Mouse (Mus musculus) megakaryocyte, adult 5-6 weeks (primary cell): Measurements from ENCODE around the gene Tstd3. TPM values are rescaled to one million over a fixed set of nuclear protein-coding genes. Genes with fewer than 3 reads are reported as not detected.

Experiments used
- ATAC-seq: 2 replicates; pipeline ENCODE4 v1.8.0; 2016; ENCODE audit warnings: mild to moderate bottlenecking, inconsistent platforms; ENCODE audit not compliant: poor library complexity, severe bottlenecking
- total RNA-seq, 2 experiments: library from RNA; stranded (forward) in 1 of 2; stranded (reverse) in 1 of 2; fragments of 153-499, 151-499 nt in 1 of 2; fragments of 221-1000, 200-1000 nt in 1 of 2; gene quantifications; 2 replicates each; pipeline versions ENCODE4 v1.2.3 to v1.2.4; 2015 to 2017

Tstd3 gene
- total RNA-seq (2015) (31.1 and 40.9 TPM in 2 replicates), total RNA-seq (2017) (32.6 and 34.4 TPM in 2 replicates)

DNA sequence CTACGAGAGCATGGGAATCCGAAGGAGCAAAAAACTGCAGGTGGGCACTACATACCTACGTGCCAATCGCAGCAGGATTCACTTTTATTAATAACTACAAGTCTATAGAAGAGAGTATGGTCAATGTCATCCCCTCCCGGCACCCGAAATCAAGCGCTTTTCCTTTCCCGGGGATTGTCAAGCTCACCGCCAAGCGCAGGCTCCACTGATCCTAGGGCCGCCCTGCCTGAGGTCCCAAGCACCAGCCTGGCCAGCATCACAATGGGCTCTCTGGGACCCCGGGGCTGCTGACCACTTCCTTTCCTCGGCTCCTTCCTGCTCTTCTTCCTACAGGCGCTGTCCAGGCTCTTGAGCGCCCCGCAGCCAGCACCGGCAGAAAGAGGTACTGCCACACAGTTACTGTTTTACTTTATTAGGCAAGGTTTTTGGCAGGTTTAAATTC lies at the start of gene Tstd3, which contains the start of gene Usp45:
Gene Tstd3, minus strand, starts transcription at position 350 of the 442 bp plus-strand sequence.
Gene Usp45, plus strand, starts transcription at position 294 of the 442 bp plus-strand sequence.
- peak; percentile 100 for ATAC-seq

DNA sequence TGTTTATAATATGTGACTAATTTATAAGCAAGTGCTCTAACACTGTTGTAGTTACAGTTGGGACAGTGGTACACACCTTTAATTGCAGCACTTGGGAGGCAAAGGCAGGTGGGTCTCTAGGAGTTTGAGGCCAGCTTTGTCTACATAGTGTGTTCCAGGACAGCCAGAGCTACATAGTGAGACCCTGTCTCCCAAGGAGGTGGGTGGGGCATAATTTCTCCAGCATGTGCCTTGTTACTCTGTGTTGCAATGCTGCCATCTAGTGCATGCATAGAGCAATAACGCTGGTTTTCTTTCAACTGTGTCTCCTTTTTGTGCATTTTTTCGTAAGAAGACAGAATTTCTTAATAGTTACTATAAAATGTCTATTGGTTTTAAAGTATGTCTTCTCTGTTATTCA lies 47.0 kb upstream of the Tstd3 start:
- peak; percentile 84 for ATAC-seq

DNA sequence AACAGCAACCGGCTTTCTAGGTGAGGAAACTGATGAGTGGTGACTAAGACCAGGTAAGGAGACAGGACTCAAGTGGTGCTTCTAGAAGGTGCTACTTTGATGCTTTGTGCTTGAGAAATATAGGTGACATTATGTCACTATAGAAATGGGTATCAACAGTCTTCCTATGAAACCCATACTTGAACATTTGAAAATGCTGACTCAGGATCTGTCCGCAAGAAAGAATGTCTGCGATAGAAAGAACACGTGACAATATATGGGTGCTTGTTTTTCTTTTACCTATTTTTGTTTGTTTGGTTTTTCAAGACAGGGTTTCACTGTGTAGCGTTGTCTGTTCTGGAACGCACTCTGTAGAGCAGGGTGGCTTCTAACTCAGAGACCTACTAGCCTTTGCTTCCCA lies 45.6 kb upstream of the Tstd3 start:
- no peak for ATAC-seq

DNA sequence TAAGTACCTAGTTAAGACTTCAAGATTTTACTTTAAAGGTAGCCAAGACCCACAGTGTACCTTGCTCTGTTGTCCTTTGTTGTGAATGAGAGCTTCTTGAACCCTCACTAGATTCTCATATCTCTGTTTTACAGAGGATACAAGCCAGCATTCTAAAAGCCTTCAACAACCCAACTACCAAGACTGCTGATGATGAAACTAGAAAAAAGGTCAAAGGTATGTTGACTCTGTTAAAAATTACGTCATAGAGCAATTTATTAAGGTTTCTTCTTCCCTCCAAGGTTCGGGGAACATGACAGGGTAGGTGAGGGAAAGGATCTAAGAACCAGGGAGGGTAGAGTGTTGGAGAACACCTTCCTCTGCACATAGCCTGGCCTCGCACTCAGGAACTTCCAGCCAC lies 43.6 kb upstream of the Tstd3 start:
- no peak for ATAC-seq

DNA sequence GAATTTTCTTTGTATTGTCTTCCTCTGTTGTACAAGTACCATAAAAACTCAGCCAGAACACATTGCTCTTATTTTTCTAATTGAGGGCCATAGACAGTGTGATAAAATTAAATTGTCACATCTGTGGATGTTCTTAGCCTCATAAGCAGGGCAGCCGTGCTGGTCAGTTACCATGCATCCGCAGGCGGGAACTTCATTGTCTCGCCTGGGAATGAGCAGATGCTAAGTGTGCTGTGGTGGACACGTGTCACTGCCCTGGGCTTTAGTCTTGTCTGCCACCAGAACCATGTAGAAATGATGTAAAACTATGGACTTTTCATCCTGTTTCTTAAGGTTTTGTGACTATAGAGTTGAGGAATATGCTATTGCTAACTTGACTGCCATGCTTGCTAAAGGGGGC lies 40.2 kb upstream of the Tstd3 start:
- ATAC-seq = no peak

DNA sequence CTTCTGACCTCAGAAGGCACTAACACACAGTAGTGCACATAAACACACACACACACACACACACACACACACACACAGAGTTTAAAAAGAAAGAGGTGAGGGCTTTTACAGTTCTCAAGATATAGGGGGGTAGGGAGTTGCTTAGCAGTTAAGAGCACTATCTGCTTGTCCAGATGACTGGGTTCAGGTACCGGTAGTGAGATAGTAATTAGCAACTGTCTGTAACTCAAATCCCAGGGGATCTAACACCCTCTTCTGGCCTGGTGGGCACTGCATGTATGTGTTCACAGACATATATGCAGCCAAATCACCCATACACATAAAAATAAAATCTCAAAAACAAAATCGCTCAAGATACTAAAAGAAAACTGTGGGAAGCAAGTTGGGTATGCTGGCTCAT lies 34.6 kb upstream of the Tstd3 start:
- ATAC-seq = no peak

DNA sequence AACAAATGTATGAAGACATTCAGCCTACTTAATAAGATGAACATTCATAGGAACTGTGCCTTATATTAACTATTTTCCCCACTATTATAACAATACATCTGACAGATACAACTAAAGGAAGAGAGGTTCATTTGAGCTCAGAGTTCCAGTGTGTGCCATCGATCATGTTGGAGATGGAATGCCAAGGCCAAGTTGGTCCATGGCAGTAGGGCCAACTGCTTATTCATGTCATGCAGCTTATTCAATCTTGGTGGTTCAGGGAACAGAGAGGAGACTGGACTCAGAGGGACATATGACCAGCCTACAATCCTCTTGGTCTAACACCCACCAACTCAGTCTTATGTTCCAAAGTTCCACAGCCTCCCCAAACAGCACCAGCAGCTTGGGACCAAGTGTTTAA lies 34.0 kb upstream of the Tstd3 start:
- ATAC-seq = no peak

DNA sequence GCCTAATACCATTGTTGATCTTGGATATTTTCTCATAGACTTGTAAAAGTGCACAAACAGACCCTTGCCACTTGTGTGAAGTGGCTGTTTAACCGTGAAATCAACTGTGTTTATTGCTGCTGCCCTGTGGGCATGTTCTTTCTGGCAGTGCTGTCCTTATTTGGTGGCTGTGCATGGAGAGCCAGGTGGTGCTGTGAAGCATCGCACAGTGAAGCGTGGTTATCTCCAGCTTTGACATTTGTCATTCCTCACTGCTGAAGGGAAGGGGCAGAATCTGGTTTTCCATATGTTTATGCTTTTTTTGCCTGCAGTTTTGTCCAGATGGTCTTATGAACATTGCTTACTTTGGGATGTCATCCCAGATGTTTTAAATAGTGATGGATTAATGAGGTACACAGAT lies 26.6 kb upstream of the Tstd3 start:
- no peak for ATAC-seq

DNA sequence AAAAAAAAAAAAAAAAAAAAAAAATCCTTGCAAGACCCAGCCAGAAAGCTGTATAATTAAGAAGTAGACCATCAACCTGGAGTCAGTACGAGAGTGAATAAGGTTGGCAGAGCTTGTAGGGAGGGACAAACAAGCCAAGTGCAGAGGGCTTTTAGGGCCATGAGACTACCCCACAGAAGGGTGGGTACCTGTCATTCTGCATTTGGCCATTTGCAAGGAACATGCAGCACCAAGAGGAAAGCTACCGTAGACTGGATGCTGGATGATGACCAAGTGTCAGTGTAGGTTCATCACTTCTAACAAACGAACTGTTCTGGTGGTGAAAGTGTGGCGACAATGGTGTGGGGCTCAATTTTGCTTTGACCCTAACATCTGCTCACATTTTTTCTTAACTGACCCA lies 22.8 kb upstream of the Tstd3 start:
- no peak for ATAC-seq

DNA sequence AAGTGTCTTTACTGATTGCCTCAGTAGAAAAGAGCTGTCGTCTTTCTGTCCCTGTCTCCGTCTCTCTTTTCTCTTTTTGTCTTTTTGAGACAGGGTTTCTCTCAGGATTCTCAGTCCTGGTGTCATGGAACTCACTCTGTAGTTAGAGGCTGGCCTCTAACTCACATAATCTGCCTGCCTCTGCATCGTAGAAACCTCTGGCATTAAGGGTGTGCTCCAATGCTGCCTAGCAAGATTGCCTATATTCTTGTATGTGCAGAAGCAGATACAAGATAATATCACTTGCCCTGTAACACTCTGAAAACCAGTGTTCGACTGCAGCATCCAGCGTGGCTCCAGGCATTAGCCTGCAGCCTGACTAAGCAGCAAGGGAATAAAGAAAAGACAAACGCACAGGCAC lies 21.9 kb upstream of the Tstd3 start:
- no peak for ATAC-seq

DNA sequence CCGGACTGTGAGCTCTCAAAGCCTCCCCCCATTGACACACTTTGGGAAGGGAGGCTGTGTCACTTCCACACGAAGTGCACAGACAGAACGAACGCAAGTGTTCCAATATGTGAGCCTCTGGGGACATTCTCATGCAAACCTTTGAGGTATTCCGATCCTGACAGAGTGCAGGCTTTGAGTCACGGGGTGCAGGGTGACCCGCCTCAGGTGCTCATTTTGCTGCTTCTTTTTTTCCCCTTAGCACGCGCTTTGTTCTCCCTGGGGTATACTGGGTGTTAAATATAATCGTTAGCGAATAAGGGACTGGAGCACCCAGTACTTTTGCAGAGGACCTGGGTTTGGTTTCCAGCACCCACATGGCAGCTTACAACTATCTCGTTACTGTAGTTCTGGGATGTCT lies 19.3 kb upstream of the Tstd3 start:
- no peak for ATAC-seq

DNA sequence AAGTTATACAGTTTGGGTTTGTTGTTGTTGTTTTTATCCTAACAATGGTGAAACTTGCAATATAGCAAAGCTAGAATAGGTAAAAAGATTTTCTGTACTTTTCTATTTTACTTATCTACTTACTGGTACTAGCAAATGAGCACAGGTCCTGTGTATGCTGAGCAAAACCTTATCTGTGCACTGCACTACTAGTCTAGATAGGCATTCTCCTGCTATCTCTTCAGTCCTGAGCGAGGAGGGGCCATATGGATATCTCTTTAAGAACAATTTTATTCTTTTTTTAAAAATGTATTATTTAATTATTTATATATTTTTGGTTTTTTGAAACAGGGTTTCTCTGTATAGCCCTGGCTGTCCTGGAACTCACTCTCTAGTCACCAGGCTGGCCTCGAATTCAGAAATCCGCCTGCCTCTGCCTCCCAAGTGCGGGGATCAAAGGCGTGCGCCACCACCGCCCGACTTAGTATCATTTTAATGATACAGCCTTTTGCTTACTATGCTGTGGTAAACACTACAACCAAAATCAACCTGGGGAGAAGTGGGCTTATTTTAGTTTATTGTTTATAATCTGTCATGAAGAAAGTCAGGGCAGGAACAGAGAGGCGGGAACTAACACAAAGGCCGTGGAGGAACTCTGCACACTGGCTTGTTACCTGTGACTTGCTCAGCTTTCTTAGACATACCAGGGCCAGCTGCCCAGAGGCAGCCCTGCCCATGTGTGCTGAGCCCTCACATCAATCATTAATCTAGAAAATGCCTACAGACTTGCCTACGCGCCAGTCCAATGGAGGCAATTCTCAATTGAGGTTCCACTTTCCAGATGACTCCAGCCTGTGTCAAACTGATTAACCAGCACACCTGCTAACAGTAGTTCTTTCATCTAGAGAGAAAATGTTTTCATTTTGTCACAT lies 14.1 kb upstream of the Tstd3 start:
- no peak for ATAC-seq

DNA sequence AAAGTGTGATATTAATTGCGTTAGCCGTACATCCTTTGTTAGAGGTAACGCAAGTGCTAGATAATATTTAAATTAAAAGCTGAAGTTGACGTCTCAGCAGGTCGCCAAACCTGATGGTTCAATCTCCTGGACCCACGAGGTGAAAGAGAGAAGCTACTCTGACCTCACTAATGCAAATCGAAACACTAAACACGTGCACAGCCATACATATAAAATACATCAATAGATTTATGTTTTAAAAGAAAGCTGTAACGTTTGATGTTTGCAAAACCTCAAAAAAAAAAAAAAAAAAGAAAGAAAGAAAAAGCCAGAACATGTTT lies 9.9 kb upstream of the Tstd3 start:
- peak; percentile 25 for ATAC-seq

DNA sequence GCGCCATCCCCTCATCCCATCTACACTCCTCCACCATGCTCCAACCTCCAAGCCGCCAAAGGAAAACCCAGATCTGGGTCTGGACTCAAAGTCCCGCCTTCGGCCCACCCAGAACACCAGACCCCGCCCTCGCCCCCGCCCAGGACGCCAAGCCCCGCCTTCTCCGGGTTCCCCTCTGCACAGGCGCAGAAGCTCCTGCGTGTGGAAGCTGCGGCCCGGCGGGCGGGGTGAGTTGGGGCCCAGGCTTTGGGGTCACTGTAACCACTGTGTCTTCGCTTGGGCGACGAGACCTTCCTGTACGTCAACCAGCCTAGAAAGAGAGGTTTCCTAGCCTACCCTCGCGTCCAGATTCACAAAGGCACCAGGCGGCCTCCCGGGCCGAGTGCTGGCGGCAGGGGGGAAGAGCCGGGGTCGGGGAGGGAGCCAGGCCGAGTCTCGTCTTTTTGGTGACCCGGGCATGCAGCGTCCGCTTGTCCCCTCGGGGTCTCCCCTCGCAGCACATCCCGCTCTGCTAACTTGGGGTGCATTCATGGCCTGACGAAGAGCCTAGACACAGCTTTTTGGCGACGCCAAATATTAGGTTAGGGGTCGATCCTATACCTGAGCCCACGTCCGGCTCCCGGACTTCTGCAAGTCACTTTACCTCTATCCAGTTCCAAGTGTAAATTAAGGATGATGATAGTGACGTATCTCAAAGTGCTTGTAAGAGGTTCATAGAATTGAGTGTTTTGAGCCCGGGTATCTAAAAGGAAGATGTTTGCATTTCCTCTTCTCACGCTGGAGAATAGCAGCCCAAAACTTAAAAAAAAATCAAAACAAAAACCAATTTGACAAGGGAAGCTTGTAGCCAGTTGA lies 9.3 kb upstream of the Tstd3 start:
- ATAC-seq = peak; percentile 95

DNA sequence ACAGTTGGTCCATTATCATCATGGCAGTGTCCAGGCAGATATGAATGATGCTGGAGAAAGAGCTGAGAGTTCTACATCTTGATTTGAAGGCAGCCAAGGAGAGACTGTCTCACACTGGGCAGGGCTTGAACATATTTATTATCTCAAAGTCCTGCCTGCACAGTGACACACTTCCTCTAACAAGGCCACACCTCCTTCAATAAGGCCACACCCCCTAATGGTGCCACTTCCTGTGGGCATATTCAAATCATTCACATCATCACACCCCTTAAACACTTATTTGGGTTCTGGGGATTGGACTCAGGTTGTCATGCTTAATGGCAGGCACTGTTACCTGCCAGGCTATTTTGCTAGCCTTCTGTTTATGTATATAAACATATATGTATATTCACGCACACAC lies 5.3 kb upstream of the Tstd3 start:
- ATAC-seq = no peak

DNA sequence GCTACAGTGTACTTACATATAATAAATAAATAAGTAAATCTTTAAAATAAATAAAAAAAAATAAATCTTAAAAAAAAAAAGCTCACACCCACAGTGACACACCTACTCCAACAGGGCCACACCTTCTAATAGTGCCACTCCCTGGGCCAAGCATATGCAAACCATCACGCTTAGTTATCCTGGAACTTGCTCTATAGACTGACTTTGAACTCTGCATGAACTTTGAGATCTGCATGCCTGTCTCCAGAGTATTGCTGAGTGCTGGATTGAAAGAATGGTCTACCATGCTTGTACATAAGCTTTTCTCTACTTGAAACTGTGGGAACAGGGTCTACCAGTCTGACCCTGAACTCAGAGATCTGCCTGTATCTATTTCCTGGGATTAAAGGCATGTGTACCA lies 4.1 kb upstream of the Tstd3 start:
- ATAC-seq = no peak

DNA sequence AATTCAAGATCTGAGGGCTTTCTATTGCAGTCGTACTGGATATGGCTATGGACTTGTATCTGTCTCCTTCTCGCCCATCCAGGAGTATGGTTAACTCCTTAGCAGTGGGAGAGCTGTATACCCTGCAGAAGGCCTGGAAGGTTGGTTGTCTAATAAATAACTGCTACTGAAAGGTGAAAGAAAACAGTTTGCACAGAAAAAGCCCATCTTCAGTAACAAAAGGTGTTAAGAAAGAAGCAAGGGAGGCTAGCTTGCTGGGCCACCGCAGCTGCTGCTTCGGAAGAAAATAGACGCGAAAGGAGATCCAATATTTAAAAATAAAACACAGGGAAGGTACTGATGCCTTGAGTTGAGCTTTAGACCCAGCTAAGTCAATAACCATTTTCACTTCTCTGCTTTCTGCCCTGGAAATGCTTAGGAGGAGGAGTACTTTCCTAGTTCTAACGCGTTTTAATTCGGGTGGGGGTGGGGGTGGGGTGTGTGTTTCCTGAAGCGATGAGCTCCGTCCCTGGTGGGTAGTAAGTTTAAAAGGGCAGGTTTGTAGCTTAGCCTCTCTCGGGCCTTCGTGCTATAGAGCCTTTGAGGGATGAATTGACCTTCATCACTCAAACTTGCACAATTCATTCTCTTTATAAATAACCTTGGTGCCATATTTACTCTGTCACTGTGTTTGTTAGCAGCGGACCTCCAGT lies 695 bp downstream of the Tstd3 start:
- ATAC-seq = peak; percentile 13; the same call in 1 of the 2 replicates

DNA sequence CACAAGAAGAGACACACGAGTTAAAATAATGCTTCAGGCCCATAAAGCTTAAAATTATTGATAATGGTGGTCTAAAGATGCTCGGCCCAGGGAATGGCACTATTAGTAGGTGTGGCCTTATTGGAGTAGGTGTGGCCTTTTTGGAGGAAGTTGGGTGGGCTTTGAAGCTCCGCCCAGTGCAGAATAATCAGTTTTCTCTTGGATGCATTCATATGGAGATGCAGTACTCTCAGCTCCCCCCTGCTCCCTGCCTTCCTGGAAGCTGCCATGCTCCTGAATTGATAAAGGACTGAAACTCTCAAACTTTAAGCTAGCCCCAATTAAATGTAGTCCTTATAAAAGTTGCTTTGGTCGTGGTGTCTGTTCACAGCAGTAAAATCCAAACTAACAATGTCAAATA lies 3.2 kb downstream of the Tstd3 start:
- ATAC-seq = no peak

DNA sequence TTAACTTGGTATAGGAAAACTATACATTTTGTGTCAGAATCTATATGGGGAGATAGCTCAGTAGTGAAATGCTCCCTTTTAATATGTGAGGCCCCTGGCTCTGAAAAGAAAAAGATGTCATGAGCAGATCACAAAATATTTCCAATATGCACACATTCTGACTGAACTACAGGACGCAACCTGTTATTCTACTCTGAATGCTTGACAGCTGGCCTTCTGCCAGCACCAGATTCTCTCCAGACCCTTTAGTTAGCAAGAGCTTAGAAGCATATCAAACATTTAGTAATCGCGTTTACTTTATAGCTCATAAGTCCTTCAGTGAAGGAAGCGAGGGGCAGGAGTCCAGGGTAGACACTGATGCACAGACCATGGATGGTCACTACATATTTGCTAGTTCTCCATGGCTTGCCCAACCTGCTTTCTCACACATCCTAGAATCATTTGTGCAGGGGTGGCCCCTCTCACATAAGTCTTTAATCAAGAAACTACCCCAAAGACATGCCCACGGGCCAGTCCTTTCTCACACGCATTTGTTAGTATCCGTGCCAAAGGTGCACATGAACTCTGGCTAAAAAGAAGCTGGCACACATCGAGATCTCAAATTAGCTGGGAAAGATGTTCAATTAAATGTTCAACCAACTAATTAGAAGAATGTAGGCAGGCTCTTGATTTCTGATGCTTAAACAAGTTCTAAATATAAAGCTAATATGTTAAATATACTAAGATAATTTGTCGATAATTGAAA lies 5.4 kb downstream of the Tstd3 start:
- ATAC-seq = no peak

DNA sequence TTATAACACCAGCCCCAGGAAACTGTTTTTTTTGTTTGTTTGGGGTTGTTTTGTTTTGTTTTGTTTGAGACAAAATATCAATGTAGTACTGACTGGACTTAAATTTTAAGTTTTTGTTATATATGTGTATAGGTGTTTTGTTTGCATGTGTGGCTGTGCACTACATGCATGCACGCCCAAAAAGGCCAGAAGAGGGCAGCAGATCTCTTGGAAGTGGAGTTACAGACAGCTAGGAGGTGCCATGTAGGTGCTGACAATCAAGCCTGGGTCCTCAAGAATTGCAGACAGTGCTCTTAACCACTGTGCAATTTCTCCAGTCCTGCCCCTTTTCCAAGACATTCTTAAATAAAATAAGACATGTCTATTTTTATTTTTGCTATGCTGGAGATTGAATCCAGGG lies 8.2 kb downstream of the Tstd3 start:
- ATAC-seq = no peak
